Mouse (Mus musculus) kidney, adult 2 months (tissue): ENCODE data around the gene Plekhh3.

Experiments used
- CTCF ChIP-seq: fragments of 200-500 bp; conservative IDR thresholded peaks from 2 replicates; pipeline ENCODE4 v1.5.1; 2011; ENCODE audit warnings: low read depth, mild to moderate bottlenecking, control low read depth, low read length, moderate library complexity, mixed read lengths; ENCODE audit not compliant: insufficient read depth, insufficient read length
- POLR2A ChIP-seq: fragments of 200-500 bp; IDR thresholded peaks from one replicate; pipeline ENCODE4 v1.6.1; 2011; ENCODE audit warnings: low read depth, low read length, control low read depth

GRCm38 (mm10) chr11:101128996-101129577 lies 42.1 kb downstream of the Plekhh3 start:
- TF ChIP-seq CTCF: no peak
- no peak for TF ChIP-seq POLR2A
